Mouse (Mus musculus): ENCODE measurements at regions not wholly inside any gene's neighbourhood (a gene's known extent, or its start where the extent isn't known, plus 50 kb on each side); places are given as distances from the start of the nearest gene placed in this dataset.
A peak's percentile ranks its signal among the peaks of the same experiment; 100 is the strongest.
"Not testable (repeated sequence)": the region's sequence is repeated elsewhere in the genome, so short reads cannot be mapped to it uniquely, and the experiment has no call there.

GRCm38 (mm10) chr17:13546249-13546648, 191.9 kb downstream of the Tcp10c start:
- ATAC-seq (replicated peaks; ENCODE audit: low FRiP score), result no peak
- no peaks in the 10 kb centered on the region for H3K27me3 ChIP-seq
- peaks cover 75% of the 10 kb centered on the region for H3K9me3 ChIP-seq (replicated peaks)
- 65% methylated on average over 3 of the region's 3 CpGs for WGBS
- H3K9ac ChIP-seq, result no peak overlapping the region
- H3K4me1 ChIP-seq, result no peaks in the 10 kb centered on the region
- H3K4me2 ChIP-seq, result no peak overlapping the region
- H3K27ac ChIP-seq, result no peak overlapping the region
- H3K36me3 ChIP-seq, result no peaks in the 10 kb centered on the region
- H3K4me3 ChIP-seq (replicated peaks), result no peak overlapping the region

- H3K9me3 ChIP-seq (replicated peaks), result peaks cover 71% of the 10 kb centered on the region
- ATAC-seq (replicated peaks; ENCODE audit: low FRiP score), result no peak
- H3K4me2 ChIP-seq, result no peak overlapping the region
- H3K9ac ChIP-seq, result no peak overlapping the region
- no peaks in the 10 kb centered on the region for H3K36me3 ChIP-seq
- no peaks in the 10 kb centered on the region for H3K27me3 ChIP-seq
- no peak overlapping the region for H3K27ac ChIP-seq
- H3K4me1 ChIP-seq, result no peaks in the 10 kb centered on the region
- no peak overlapping the region for H3K4me3 ChIP-seq (replicated peaks)
- 82% methylated on average over 7 of the region's 7 CpGs for WGBS
Measured at GRCm38 (mm10) chr17:13546669-13547085, 192.3 kb downstream of the Tcp10c start.

- H3K9ac ChIP-seq, result no peak overlapping the region
- no peak overlapping the region for H3K27ac ChIP-seq
- ATAC-seq (replicated peaks; ENCODE audit: low FRiP score), result no peak
- H3K4me3 ChIP-seq (replicated peaks), result no peak overlapping the region
- 63% methylated on average over 12 of the region's 12 CpGs for WGBS
- H3K36me3 ChIP-seq, result no peaks in the 10 kb centered on the region
- H3K4me2 ChIP-seq, result no peak overlapping the region
- peaks cover 70% of the 10 kb centered on the region for H3K9me3 ChIP-seq (replicated peaks)
- H3K27me3 ChIP-seq, result no peaks in the 10 kb centered on the region
- H3K4me1 ChIP-seq, result no peaks in the 10 kb centered on the region
Measured at GRCm38 (mm10) chr17:13547657-13548360, 193.4 kb downstream of the Tcp10c start.

- Histone ChIP-seq H3K9ac (no peak overlapping the region), H3K36me3 (no peaks in the 10 kb centered on the region), H3K27ac (no peak overlapping the region), H3K4me3 (replicated peaks) (no peak overlapping the region), H3K27me3 (no peaks in the 10 kb centered on the region), H3K4me1 (peaks cover under 1% of the 10 kb centered on the region), H3K9me3 (replicated peaks) (peaks cover 51% of the 10 kb centered on the region), H3K4me2 (no peak overlapping the region)
- no peak; the same call in 1 of the 2 replicates for ATAC-seq (replicated peaks; ENCODE audit: low FRiP score)
- WGBS, result 67% methylated on average over 9 of the region's 9 CpGs
Measured at GRCm38 (mm10) chr17:13549975-13550895, 195.9 kb downstream of the Tcp10c start.

- H3K27ac ChIP-seq; H3K36me3 ChIP-seq; H3K9ac ChIP-seq; H3K4me2 ChIP-seq; H3K4me1 ChIP-seq; H3K4me3 ChIP-seq (replicated peaks); H3K27me3 ChIP-seq: not testable (repeated sequence)
- peaks cover 49% of the 10 kb centered on the region for H3K9me3 ChIP-seq (replicated peaks)
- ATAC-seq (replicated peaks; ENCODE audit: low FRiP score), result peak; percentile 43; the same call in 1 of the 2 replicates
Measured at GRCm38 (mm10) chr17:13550896-13551267, 196.5 kb downstream of the Tcp10c start.

- H3K9ac ChIP-seq; H3K27ac ChIP-seq; H3K4me3 ChIP-seq (replicated peaks); H3K4me2 ChIP-seq; H3K27me3 ChIP-seq; H3K4me1 ChIP-seq; H3K36me3 ChIP-seq: not testable (repeated sequence)
- ATAC-seq (replicated peaks; ENCODE audit: low FRiP score), result peak; percentile 47
- H3K9me3 ChIP-seq (replicated peaks), result peaks cover 42% of the 10 kb centered on the region
Measured at GRCm38 (mm10) chr17:13551693-13552404, 197.5 kb downstream of the Tcp10c start.

GRCm38 (mm10) chr17:13552840-13553239, 198.5 kb downstream of the Tcp10c start:
- not testable (repeated sequence) for H3K4me2 ChIP-seq; H3K27ac ChIP-seq; H3K4me1 ChIP-seq; H3K27me3 ChIP-seq; H3K36me3 ChIP-seq; H3K9ac ChIP-seq; H3K4me3 ChIP-seq (replicated peaks)
- peak; percentile 63 for ATAC-seq (replicated peaks; ENCODE audit: low FRiP score)
- H3K9me3 ChIP-seq (replicated peaks), result peaks cover 34% of the 10 kb centered on the region

GRCm38 (mm10) chr17:13555311-13556059, 201.1 kb downstream of the Tcp10c start:
- peaks cover 14% of the 10 kb centered on the region for H3K9me3 ChIP-seq (replicated peaks)
- H3K4me1 ChIP-seq; H3K4me3 ChIP-seq (replicated peaks); H3K36me3 ChIP-seq; H3K9ac ChIP-seq; H3K27me3 ChIP-seq; H3K4me2 ChIP-seq: not testable (repeated sequence)
- ATAC-seq (replicated peaks; ENCODE audit: low FRiP score), result peak; percentile 57
- H3K27ac ChIP-seq, result peak overlapping the region; percentile 78
- 16% methylated on average over 9 of the region's 9 CpGs for WGBS

- H3K9me3 ChIP-seq (replicated peaks), result not testable (repeated sequence)
- H3K27ac ChIP-seq, result 0 out of 2 replicates have a peak overlapping the region, but pooled peaks have one; percentile 78
Measured at GRCm38 (mm10) chr17:13556060-13556660, 201.8 kb downstream of the Tcp10c start.

GRCm38 (mm10) chr17:13558863-13559262, 201.5 kb upstream of the Afdn start:
- Histone ChIP-seq H3K9ac (no peak overlapping the region), H3K4me1 (peaks cover 10% of the 10 kb centered on the region), H3K4me3 (replicated peaks) (no peak overlapping the region), H3K9me3 (replicated peaks) (no peaks in the 10 kb centered on the region), H3K4me2 (no peak overlapping the region), H3K27ac (no peak overlapping the region), H3K27me3 (no peaks in the 10 kb centered on the region), H3K36me3 (no peaks in the 10 kb centered on the region)
- WGBS, result 73% methylated on average over 3 of the region's 3 CpGs
- ATAC-seq (replicated peaks; ENCODE audit: low FRiP score), result no peak

More at GRCm38 (mm10) chr17:13556060-13556660, 201.8 kb downstream of the Tcp10c start:
- H3K4me2 ChIP-seq; H3K9ac ChIP-seq; H3K27me3 ChIP-seq; H3K36me3 ChIP-seq; H3K4me1 ChIP-seq; H3K4me3 ChIP-seq (replicated peaks): not testable (repeated sequence)
- ATAC-seq (replicated peaks; ENCODE audit: low FRiP score), result peak; percentile 43
- WGBS, result 61% methylated on average over 16 of the region's 16 CpGs

GRCm38 (mm10) chr17:13561342-13561741, 199.0 kb upstream of the Afdn start:
- Histone ChIP-seq H3K9ac (no peak overlapping the region), H3K4me1 (0 out of 2 replicates have a peak, but pooled peaks cover under 1% of the 10 kb centered on the region), H3K36me3 (no peaks in the 10 kb centered on the region), H3K4me3 (replicated peaks) (no peak overlapping the region), H3K27me3 (no peaks in the 10 kb centered on the region), H3K4me2 (no peak overlapping the region), H3K27ac (no peak overlapping the region), H3K9me3 (replicated peaks) (no peaks in the 10 kb centered on the region)
- WGBS, result 60% methylated on average over 8 of the region's 8 CpGs
- no peak for ATAC-seq (replicated peaks; ENCODE audit: low FRiP score)
